In the genomic region with DNA sequence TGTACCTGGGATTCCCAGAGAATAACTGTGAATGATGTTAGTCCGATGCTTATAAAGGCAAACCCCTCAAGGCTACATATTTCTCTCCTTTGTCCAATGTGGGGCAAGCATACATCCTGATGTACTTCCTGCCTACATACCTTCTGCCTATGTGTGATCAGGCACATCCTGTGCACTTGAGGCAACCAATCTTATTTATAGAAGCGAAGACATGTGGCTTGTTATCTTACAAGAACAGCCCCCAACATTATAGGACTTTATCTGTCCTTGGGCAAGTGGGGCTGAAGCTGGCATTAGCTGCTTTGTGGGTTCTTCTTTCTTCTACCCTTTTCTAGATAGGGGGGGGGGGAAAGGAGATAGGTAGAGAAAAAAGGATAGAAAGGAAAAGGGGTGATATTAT, we compare ENCODE assay signal across 25 mouse cellular contexts.
A peak's percentile ranks its signal among the peaks of the same experiment; 100 is the strongest.
DNase-seq lines count a peak whose midpoint lies in the region; ATAC-seq lines count a peak whose summit lies in the region.
"Had no signal": no experiment of that assay in that cellular context is flagged by ENCODE, and none has a peak within 500 bp of the region (broad histone marks: within the 10 kb centered on the region; RNA-seq: fewer than 3 reads in every experiment).

No protein-coding gene starts in this region.

- no peak overlapping the region for H3K9ac ChIP-seq in liver, embryonic 11.5 days (ENCODE audit: low read depth, low read length)
- no peak overlapping the region for H3K9ac ChIP-seq in liver, embryonic 12.5 days
- H3K9ac ChIP-seq: embryonic facial prominence, embryonic 12.5 days; embryonic facial prominence, embryonic 15.5 days; forebrain, postnatal 0 days; heart, embryonic 13.5 days; hindbrain, embryonic 12.5 days; intestine, embryonic 15.5 days had no signal

- no peaks in the 10 kb centered on the region for H3K36me3 ChIP-seq in liver, embryonic 11.5 days (ENCODE audit: control insufficient read depth, insufficient read depth, low read length)
- no peaks in the 10 kb centered on the region for H3K36me3 ChIP-seq in liver, embryonic 12.5 days
- H3K36me3 ChIP-seq: embryonic facial prominence, embryonic 12.5 days; embryonic facial prominence, embryonic 15.5 days; heart, embryonic 10.5 days; heart, embryonic 13.5 days; hindbrain, embryonic 12.5 days; intestine, embryonic 15.5 days had no signal

- no peak overlapping the region for H3K27ac ChIP-seq in liver, embryonic 11.5 days (ENCODE audit: low read depth, low read length)
- no peak overlapping the region for H3K27ac ChIP-seq in liver, embryonic 12.5 days
- H3K27ac ChIP-seq: embryonic facial prominence, embryonic 12.5 days; embryonic facial prominence, embryonic 15.5 days; heart, adult 2 months; heart, embryonic 10.5 days; heart, embryonic 13.5 days; hindbrain, embryonic 12.5 days; intestine, embryonic 15.5 days had no signal

- WGBS in liver, embryonic 11.5 days = 47% methylated on average over 2 of the region's 2 CpGs
- 33% methylated on average over 2 of the region's 2 CpGs for WGBS in liver, embryonic 12.5 days (ENCODE audit: insufficient replicate concordance)

- H3K9me3 ChIP-seq in liver, embryonic 11.5 days (ENCODE audit: control insufficient read depth, low read length) = no peaks in the 10 kb centered on the region
- H3K9me3 ChIP-seq in liver, embryonic 12.5 days (replicated peaks) = no peaks in the 10 kb centered on the region
- H3K9me3 ChIP-seq: embryonic facial prominence, embryonic 12.5 days; embryonic facial prominence, embryonic 15.5 days; heart, embryonic 10.5 days; heart, embryonic 13.5 days; hindbrain, embryonic 12.5 days; intestine, embryonic 15.5 days had no signal

- DNase-seq in frontal cortex, adult 2 months (ENCODE audit: extremely low spot score in 1 of 2, low spot score in 1 of 2) = peak; percentile 3 to 35
- no peak for DNase-seq in frontal cortex, postnatal 25 days (ENCODE audit: low spot score in 2 of 2)
- DNase-seq in liver, embryonic 11.5 days (ENCODE audit: low spot score) = no peak
- peak; percentile 47 for DNase-seq in brain, adult 2 months (ENCODE audit: low read depth, low spot score)
- DNase-seq in kidney, adult 9 months = no peak
- no peak for DNase-seq in cerebellum, postnatal 36 days
- DNase-seq: adrenal gland, adult 2 months; adrenal gland, postnatal 14 days; cerebellum, adult 11-12 months; cerebellum, adult 8-10 months; cerebellum, postnatal 10 days; forebrain, postnatal 0 days; gastrocnemius, postnatal 25 days; heart, adult 2 months had no signal

- ATAC-seq in liver, embryonic 11.5 days (replicated peaks; ENCODE audit: low FRiP score) = peak; percentile 62
- no peak for ATAC-seq in liver, embryonic 12.5 days
- ATAC-seq in megakaryocyte-erythroid progenitor cell, adult 5-6 weeks (replicated peaks; ENCODE audit: low FRiP score, low TSS enrichment, poor library complexity, severe bottlenecking) = peak; percentile 71
- ATAC-seq: CD4-positive, CD25-positive, alpha-beta regulatory T cell, adult 4 months; forebrain, embryonic 14.5 days; forebrain, postnatal 0 days; hindbrain, embryonic 16.5 days; intestine, embryonic 15.5 days had no signal

- H3K4me3 ChIP-seq in liver, embryonic 11.5 days (ENCODE audit: low read depth, low read length) = no peak overlapping the region
- H3K4me3 ChIP-seq in liver, embryonic 12.5 days = no peak overlapping the region
- H3K4me3 ChIP-seq: embryonic facial prominence, embryonic 12.5 days; embryonic facial prominence, embryonic 15.5 days; heart, adult 2 months; heart, embryonic 10.5 days; heart, embryonic 13.5 days; hindbrain, embryonic 12.5 days; intestine, embryonic 15.5 days had no signal

- no peaks in the 10 kb centered on the region for H3K4me1 ChIP-seq in liver, embryonic 11.5 days (replicated peaks; ENCODE audit: control insufficient read depth, insufficient read depth, low read length)
- H3K4me1 ChIP-seq in liver, embryonic 12.5 days = no peaks in the 10 kb centered on the region
- H3K4me1 ChIP-seq: embryonic facial prominence, embryonic 12.5 days; embryonic facial prominence, embryonic 15.5 days; heart, embryonic 10.5 days; hindbrain, embryonic 12.5 days; intestine, embryonic 15.5 days had no signal

- H3K4me2 ChIP-seq in liver, embryonic 11.5 days = no peak overlapping the region
- H3K4me2 ChIP-seq in liver, embryonic 12.5 days = no peak overlapping the region
- H3K4me2 ChIP-seq: embryonic facial prominence, embryonic 12.5 days; embryonic facial prominence, embryonic 15.5 days; heart, embryonic 13.5 days; hindbrain, embryonic 12.5 days; intestine, embryonic 15.5 days had no signal

- H3K27me3 ChIP-seq in liver, embryonic 11.5 days (replicated peaks; ENCODE audit: control insufficient read depth, insufficient read depth, low read length) = no peaks in the 10 kb centered on the region
- 0 out of 2 replicates have a peak, but pooled peaks cover 4% of the 10 kb centered on the region for H3K27me3 ChIP-seq in liver, embryonic 12.5 days (replicated peaks)
- H3K27me3 ChIP-seq: embryonic facial prominence, embryonic 12.5 days; embryonic facial prominence, embryonic 15.5 days; heart, embryonic 13.5 days; hindbrain, embryonic 12.5 days; intestine, embryonic 15.5 days had no signal

Comparison
In these comparisons a context has a peak if more than half of its experiments do, and no peak if none do; other contexts are left out.
1. DNase-seq: peak in frontal cortex, adult 2 months (2 of 2) and brain, adult 2 months (single experiment); none in frontal cortex, postnatal 25 days (0 of 2), liver, embryonic 11.5 days (single experiment), kidney, adult 9 months (single experiment) and cerebellum, postnatal 36 days (0 of 2).